Mouse (Mus musculus) layer of hippocampus, adult 8-10 months (tissue): ENCODE data around the gene Il31ra. TPM values are rescaled to one million over a fixed set of nuclear protein-coding genes. Genes with fewer than 3 reads are reported as not detected.
"Not testable (repeated sequence)": the region's sequence is repeated elsewhere in the genome, so short reads cannot be mapped to it uniquely, and the experiment has no call there.

Experiments
- DNase-seq, 2 experiments: peaks; one replicate each; pipeline ENCODE4 v3.0.0; 2022; ENCODE audit warnings: low spot score in 2 of 2
- total RNA-seq, 4 experiments: library from RNA; stranded (reverse); gene quantifications; 2 replicates each; pipeline ENCODE4 v1.2.4; 2022

The Il31ra gene
- under 1 TPM in 3 of 4 experiments, not detected in 1; 0.24 to 0.91 (median 0.30) TPM for total RNA-seq

DNA sequence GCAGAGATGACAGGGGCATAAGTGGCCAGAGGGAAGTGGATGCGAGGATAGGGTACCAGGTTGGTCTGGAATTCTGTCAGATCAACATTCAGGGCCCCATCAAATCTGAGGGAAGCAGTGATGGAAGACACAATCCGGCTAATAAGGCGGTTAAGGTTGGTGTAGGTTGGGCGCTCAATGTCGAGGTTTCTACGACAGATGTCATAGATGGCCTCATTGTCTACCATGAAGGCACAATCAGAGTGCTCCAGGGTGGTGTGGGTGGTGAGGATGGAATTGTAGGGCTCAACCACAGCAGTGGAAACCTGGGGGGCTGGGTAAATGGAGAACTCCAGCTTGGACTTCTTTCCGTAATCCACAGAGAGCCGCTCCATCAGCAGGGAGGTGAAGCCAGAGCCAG, at the start of gene Il31ra:
Il31ra (minus strand) TSS at position 101 of the 400 bp plus-strand sequence.
- not testable (repeated sequence) for DNase-seq

DNA sequence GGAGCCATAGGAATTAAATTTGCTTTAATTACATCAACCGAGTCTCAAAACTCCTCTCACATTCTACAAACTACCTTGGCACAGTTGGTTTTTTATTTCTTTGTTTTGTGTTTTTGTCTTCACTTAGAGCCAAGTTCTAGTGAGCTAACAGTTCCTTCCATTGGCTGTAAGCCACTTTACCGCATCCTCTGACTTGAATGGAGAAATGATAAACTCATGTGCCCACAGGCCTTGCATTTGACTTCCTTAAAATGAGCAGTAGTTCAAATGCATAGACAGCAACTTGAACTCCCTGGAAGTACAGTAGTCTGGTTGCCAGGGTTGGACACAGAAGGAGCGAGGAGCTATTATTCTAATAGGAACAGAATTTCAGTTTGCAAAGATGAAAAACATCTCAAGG, 48.7 kb upstream of the Il31ra start:
- no peak for DNase-seq

DNA sequence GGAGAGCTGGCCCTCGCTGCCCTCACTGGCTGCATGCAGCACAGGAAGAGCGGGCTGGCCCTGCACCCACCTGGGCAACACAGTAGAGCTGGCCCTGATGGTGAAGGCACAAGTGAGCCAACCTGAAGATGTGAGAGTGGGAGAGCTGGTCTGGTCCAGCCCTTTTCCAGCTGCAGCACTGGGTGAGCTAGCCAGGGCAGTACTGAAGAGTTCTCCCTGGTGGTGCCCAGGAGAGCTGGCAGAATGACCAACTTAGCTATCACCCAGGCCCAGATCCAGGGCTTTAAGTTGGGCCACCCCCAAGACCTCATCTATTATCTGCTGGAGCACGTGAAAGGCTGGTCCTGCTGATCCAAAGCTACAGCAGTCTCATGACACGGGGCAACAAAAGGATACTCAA, 45.0 kb upstream of the Il31ra start:
- DNase-seq: no peak

DNA sequence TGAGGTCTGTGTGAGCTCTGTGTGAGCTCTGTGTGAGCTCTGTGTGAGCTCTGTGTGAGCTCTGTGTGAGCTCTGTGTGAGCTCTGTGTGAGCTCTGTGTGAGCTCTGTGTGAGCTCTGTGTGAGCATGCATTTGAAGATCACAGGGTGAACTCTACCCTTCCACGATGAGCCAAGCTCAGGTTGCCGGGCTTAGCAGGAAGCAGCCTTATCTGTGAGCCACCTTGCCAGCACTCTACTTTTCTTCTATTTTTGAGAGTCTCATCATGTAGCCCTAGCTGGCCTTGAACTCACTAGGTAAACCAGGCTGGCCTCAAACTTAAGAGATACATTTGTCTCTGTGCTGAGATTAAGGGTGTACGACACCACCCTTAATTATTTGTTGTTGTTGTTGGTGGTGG, 42.3 kb upstream of the Il31ra start:
- DNase-seq: no peak

DNA sequence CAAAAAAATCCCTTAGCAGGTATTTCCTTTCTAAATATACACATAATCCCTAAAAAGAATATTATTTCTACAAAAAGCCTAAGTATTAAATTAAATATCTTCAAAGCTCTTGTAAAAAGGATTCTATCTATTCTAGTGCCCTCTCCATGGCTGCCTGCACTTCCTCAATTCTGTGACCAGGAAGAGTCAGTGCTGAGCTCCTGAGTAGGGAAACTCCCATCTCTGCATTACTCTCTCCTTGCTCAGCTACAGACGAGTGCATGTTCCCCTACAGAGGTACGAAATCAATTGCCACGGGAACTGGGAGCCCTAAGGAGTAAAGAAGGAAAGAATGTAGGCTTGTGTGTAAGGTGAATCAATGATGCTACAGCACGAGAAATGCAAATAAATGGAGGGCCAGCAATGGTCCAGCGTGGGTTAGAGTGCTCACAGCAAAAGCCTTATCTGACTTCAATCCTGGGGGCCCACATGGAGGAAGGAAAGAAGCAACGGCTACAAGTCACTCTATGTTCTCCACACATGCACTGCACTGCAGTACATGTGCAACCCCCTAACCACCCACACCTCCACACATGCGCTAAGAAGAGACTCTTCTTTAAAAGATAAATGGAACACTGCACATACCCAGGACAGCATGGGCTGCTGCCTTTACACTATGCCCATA, 41.1 kb upstream of the Il31ra start:
- no peak for DNase-seq

DNA sequence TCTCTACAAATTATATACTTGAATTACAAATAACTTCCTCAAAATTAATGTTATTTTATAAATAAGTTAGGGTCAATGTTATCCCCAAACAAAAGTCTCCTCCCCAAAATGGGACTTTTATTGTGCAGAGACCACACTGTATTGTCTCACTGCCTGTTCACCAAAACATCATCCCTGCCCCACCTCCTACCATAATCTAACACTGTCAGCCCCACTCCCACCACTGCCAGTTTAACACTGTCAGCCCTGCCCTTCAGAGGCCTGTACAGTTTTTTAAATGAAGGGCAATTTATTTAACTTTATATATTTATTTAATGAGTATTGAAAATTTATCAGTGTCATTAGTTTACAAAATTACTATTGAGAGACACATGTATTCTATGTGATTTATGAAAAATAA, 31.4 kb upstream of the Il31ra start:
- no peak for DNase-seq

DNA sequence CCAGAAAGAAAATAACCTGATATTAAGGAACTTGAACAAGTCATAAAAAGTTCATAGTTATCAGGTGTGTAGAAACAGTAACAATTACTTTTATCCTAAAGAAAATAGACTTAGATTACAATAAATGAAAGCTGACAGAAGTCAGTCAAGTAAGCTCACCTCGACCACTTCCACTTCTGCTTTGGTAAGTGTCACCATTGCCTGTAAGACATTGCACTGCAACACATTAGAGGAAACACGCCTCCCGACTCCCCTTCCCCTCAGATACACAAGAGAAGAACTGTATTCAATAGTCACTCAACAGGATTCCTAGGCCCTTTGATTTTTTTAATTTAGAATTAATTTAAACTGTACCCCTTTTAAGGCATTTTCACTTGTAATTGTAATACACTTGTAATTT, 30.5 kb upstream of the Il31ra start:
- no peak for DNase-seq

DNA sequence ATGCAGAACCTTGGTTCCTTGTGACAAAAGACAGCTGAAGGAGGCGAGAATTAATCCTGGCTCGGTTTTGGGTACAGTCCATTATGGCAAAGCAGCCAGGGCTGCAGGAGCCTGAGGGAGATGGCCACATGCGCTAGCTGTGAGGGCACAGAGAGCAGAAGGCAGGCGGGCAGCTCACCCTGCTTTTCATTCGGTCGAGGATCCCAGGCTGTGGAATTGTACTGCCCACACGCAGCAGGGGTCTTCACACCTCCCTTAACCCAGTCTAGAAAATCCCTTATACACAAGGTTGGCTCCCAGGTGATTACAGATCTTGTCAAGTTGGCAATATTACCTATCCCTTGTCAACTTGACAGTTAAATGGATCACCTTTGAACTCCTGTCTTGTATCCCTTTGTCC, 29.5 kb upstream of the Il31ra start:
- DNase-seq: no peak

DNA sequence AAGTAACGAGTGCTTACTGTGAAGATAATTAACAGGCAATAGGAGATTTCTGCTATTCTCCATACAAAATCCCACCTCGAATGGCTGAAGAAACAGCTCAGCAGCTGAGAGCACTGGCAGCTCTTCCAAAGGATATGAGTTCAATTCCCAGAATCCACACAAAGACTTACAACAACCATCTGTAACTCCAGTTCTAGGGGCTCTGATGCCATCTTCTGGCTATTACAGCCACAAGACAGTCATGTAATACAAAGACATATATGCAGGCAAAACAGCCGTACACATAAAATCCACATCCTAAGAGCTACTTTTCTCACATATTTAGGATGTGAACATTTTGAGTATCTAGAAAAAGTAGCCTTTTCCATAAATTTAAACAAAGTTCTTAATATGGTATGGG, 27.4 kb upstream of the Il31ra start:
- no peak for DNase-seq

DNA sequence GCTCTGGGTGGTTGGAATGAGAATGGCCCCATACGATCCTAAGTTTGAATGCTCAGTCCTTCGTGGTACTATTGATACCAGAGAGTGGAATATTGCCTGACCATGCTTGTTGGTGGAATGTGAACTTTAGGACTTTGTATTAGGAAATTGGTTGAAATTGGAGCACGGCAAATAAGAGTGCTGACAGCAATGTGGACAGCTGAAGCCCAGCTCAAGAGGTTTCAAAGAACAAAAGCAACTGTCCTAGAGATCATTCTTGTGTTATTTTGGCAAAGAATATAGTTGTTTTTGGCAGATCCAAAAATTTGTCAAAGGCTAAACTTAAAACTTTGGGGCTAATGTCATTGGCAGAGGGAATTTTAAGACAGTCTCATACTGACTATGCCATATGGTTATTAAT, 14.4 kb upstream of the Il31ra start:
- no peak for DNase-seq

DNA sequence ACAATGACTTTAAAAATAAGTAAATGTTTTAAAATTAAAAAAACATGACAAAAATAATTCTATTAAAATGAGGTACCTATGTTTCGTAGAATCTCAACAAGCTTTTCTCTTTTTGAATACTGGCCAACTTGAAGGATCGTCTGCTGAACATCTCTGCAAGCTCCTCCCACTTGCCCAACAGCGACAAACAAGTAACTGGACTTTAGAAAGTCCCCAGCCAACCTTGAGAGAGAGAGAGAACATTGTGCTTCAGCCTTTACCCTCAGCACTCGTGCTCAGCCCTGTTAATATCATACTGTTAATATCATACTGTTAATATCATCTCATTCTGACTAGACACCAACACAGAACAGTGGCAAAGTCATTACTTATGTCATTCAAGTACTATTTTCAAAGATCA, 10.3 kb upstream of the Il31ra start:
- DNase-seq: no peak

DNA sequence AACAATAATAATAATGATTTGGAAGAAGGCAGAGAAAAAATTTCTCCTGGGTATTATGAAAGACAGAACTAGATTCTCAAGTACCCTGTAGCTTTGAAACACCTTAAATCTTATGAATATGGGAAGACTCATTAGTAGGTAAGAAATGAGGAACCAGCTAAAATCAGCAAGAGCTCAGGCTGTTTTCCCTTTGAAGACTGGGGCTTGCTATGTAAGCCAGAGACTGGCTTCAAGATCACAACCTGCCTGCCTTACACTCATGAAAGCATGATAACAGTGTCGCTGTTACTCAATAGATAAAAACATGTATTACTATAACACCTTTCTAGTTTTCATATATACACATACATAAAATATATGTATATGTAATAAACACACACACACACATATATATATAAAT, 9.7 kb upstream of the Il31ra start:
- no peak for DNase-seq

DNA sequence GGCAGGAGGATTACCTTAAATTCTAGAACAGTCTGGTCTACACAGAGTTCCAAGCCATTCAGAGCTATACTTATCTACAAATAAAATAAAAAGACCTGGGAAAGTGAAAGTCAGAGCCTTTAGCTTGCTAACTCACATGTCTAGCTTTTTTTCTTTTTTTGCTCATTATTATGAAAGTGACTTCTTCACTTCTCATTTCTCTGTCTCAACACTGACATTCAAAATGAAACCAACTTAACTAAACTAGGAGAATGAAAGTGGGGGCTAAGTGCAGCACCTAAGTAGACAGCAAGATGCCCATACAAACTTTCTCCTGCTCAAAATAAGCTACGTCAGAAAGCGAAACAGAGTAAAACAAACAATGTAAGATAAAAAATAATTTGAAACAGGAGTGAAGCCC, 8.4 kb upstream of the Il31ra start:
- DNase-seq: no peak

DNA sequence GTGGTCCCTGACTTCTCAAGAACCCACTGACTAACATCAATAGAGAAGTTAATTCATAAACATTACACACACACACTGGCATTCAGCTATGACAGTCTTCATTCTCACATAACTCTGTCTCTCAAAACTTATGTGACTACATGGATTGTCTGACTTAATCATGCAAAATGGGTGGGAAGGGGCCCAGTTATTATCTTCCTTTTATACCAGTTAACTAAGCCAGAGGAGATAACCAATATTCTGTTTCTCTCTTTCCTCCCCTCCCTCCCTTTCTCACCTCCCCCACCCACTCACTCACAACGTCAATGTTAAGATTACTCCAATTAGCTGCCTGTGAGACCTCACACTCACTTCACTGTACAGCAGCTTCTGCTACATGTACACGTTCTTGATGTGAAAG, 3.9 kb downstream of the Il31ra start:
- DNase-seq: no peak

DNA sequence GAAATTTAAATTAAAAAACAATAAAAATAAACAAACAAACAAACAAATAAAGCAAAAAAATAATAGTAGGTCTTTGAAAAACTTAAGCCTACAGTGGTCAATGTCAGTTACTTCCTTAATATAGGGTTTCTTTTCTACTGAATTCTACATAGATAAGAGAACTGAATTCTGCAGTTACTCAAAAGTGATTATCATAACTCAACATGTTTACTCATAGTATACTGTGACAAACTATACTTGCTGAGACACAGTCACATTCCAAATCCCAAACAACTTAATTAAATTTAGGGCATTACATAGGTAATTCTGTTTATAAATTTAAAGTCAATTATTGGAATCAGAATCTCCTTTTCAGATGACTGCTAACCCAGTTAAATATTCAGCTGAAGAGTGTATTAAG, 4.5 kb downstream of the Il31ra start:
- DNase-seq: no peak

DNA sequence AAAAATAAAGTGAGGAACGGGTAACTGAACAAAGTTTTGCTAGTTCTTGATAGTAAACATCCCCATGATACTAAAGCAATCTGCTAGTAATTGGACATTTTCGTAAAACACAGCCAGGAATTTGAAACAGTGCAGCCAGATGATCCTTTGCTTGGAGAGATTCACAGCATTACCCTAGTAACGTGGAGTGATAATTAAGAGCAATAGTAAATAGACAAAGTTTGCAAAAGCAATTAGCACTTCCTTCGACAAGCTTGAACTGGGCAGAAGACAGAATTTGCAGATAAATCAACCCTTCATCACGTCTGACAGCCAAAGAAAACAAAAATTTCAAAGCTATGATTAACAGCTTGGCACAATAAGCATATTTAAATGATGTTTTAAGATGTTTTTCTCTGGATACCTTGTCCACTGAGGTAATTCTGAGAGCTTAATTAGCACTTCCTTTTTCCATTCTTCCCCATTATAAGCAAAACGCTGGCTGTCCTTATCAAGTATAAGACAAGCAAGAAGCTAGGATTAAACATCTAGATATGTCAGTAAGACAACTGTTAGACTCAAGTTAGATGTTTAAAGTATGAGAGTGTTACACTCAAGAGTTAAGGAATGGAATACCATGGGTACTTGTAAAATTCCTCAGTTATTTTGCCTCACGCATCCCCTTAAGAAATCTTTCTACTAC, 9.5 kb downstream of the Il31ra start:
- no peak for DNase-seq

DNA sequence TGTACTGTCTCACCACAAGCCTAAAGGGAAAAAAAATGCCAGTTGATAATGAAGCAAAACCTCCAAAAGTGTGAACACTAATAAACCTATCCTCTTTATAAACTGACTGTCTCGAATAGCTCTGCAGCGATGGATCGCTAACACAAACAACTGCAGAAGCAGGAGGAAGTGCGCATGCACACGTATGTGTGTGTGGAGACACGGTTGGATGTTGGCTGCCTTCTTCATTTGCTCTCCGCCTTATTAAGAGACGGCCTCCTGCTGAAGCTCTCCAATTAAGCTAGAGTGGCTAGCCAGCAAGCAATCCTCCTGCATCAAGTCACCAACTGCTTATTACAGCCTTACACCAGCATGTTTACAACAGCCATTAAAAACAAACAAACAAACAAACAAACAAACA, 11.9 kb downstream of the Il31ra start:
- no peak for DNase-seq

DNA sequence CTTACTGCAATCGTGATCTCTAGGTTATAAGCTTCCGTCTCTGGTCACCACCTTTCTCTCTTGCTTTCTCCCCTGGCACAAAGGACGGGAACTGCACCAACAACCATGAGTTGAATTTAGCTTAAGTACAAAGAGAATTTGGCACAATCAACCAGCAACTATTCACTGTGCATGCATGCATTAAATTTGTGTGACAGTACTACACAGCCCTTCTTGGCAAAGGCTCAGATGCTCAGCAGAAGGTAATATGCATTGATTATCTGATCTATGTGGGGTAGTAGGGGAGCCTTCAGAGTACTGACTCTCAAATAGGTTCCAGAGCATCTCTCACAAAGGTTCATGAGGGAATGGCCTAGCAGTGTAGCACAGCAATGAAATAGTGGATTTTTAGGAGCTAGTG, 12.4 kb downstream of the Il31ra start:
- DNase-seq: no peak

DNA sequence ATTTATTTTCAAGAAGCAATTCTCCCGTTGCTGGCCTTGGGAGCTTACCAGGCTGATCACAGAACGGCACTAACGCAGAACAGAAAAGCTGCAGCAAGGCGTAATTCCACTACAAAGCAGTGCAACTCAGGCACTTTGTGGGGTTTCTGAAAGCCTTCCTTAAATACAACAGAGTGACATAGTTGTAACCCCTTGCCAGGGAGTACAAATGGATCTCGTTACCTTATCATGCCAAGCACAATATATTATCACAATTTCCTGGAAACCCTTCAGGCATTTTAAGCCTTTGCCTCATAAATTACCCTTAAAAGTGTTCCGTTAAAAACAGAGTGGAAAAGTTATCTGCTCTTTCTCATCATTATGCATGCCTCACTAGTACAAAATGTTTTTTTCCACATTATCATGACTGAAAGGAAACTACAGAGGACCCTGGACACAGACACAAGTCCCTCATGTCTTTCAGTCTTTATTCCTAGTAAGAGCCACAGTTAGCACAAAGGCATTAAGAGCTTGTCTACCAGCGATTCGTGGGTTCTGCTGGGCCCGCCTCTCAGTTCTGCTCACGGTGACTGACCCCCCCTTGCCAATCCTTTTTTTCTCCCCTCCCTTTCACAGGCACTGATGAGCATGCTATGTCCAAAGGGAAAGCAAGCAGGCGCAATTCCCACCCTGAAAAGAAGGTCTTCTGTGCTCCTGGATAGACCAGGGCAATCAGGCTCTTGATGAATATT, 13.4 kb downstream of the Il31ra start:
- no peak for DNase-seq

DNA sequence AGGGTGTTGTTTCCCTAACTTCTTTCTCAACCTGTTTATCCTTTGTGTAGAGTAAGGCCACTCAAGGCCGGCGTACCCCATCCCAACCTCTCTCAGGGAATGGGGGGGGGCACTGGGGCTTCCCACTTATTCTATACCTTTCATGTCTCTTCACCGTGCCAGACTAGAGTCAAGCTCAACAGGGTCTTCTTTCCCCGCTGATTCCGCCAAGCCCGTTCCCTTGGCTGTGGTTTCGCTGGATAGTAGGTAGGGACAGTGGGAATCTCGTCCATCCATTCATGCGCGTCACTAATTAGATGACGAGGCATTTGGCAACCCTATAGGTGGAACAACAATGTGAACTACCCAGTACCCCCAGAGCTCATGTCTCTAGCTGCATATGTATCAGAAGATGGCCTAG, 16.1 kb downstream of the Il31ra start:
- peak; percentile 99 to 100 for DNase-seq

DNA sequence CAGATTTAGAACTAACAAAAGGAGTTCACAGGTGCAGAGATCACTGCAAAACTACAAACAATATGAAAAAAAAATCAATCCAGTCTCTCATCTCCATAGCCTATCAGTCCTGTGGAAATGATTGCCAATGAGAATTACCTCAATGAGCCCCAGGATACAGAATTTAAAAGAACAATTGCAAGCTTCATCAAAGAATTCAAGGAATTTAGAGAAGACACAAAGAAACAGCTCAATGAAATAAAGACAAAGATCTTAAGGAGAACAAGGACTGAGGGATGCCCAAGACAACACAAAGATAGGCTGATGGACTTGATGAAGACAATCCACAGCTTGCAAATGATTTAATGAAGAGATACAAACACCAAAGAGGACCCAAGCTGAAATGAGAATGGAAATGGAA, 20.4 kb downstream of the Il31ra start:
- no peak for DNase-seq

DNA sequence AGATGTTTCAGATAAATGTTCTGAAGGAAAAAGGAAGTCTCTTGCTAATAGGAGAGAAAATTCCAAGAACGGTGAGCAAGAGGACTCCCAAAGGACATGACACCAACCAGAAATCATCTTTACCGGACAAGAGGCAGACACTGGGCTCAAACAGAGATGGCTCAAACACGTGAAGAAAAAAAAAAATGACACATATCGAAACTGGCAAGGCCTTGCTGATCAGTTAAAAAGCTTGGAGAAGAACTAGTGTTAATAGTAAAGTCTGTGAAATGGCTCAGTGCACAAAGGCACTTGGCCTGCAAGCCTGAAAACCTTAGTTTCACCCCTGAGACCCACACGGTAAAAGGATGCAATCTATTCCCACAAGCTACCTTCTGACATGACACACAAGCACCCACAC, 23.4 kb downstream of the Il31ra start:
- DNase-seq: no peak

DNA sequence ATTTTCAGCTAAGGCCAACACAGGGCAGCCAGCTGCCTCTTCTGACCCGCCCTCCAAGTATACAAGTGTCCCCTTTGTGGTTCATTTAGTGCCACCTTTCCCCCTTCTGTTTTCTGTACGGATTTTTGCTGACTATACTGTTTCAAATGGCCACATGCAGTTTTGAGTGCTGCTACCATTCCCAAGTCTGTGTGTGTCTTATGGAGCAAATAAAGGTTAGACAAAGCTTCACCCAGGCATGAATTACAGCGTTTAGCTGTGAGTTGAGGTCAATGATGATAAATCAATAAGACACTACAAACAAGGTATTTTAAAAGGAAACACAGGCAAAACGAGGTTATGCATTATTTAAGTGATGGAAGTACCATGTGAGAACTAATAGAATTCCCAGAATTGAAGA, 24.6 kb downstream of the Il31ra start:
- DNase-seq: no peak
